Mouse (Mus musculus): ENCODE measurements at regions not wholly inside any gene's neighbourhood (a gene's known extent, or its start where the extent isn't known, plus 50 kb on each side); places are given as distances from the start of the nearest gene placed in this dataset.

GRCm38 (mm10) chr10:122194139-122194538 lies 97.0 kb upstream of the Rxylt1 start:
- peak; percentile 21 for DNase-seq (ENCODE audit: low read depth)

DNA sequence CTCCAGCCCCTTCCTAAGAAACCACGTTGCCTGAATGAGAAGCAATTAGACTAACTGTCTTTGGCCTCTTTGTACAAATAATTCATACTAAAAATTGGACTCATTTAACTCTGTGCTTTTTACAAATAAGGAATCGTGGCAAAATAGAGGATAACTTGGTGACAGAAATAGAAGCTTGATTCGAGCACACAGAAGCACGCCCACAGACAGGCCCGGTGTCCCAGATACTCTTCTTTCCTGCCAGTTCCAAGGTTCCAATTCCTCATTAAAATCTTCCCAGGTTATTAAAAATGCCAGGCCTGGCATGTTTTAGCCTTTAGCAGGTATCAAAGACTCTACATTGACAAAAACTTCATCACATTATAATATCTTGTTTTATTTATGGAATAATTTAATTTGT lies 96.2 kb upstream of the Rxylt1 start:
- DNase-seq (ENCODE audit: low read depth), result no peak

DNA sequence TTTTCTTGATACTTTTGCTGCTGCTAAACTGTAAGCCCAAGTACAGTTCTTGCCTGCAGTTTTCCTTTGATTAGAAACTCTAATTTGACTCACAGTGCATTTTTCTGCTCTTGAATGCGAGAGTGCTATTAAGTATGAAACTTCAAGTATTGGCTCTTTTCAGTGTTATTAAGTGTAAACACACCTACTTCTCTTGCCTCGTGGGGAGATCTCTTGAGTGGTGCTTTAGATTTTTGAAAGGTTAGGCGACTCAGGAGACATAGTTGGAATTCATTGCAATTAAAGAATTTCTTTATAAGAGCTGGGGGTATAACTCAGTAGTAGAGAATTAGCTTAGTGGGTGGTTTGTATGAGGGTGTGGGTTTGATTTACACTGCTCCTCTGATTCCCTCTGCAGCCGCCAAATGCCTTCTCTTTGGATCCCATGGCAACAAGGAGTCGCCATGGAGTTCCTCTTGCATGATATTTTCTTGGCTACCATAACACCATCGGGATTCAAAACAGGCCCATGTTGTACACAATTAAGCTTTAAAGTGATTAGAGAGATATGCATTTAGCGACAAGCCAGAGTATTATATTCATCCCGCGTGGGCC lies 88.1 kb upstream of the Rxylt1 start:
- no peak for DNase-seq (ENCODE audit: low read depth)

- peak; percentile 47 for DNase-seq (ENCODE audit: low read depth)
These were observed 85.9 kb upstream of the Rxylt1 start for GRCm38 (mm10) chr10:122183025-122183424.

- DNase-seq (ENCODE audit: low read depth), result no peak
These were observed 51.9 kb upstream of the Rxylt1 start for GRCm38 (mm10) chr10:122149038-122149437.

GRCm38 (mm10) chr10:122148609-122149008 lies 51.4 kb upstream of the Rxylt1 start:
- no peak for DNase-seq (ENCODE audit: low read depth)
